ENCODE assay signal across 8 mouse cellular contexts in genomic region chr2:165857395-165857831, GRCm38 (mm10). TPM values are rescaled to one million over a fixed set of nuclear protein-coding genes. Genes with fewer than 3 reads are reported as not detected.
DNase-seq lines count a peak whose midpoint lies in the region; ATAC-seq and TF ChIP-seq lines count a peak whose summit lies in the region.

No protein-coding gene starts in this region.

- no peak for TF ChIP-seq EP300 in heart, postnatal 0 days (IDR thresholded peaks at IDR 0.05; ENCODE audit: low read depth)

- peak overlapping the region; percentile 54 for H3K4me2 ChIP-seq in heart, postnatal 0 days (ENCODE audit: low read depth, low read length)
- peak overlapping the region; percentile 43 for H3K4me2 ChIP-seq in limb, embryonic 12.5 days
- peak overlapping the region; percentile 45 for H3K4me2 ChIP-seq in midbrain, embryonic 15.5 days

- peaks cover 8% of the 10 kb centered on the region; the same call in 1 of the 2 replicates for H3K36me3 ChIP-seq in heart, postnatal 0 days (replicated peaks; ENCODE audit: control insufficient read depth, insufficient read depth, low read length)
- peaks cover 34% of the 10 kb centered on the region for H3K36me3 ChIP-seq in limb, embryonic 12.5 days
- H3K36me3 ChIP-seq in midbrain, embryonic 15.5 days (replicated peaks) = no peaks in the 10 kb centered on the region

- peak overlapping the region; percentile 96 for H3K27ac ChIP-seq in heart, postnatal 0 days (ENCODE audit: low read depth)
- H3K27ac ChIP-seq in limb, embryonic 12.5 days = peak overlapping the region; percentile 96
- H3K27ac ChIP-seq in midbrain, embryonic 15.5 days = peak overlapping the region; percentile 87

- ATAC-seq in heart, postnatal 0 days (ENCODE audit: insufficient read depth, low read depth) = 0 out of 2 replicates have a peak, but pooled peaks have one; percentile 2
- ATAC-seq in limb, embryonic 12.5 days (ENCODE audit: insufficient number of reproducible peaks, insufficient read depth, low FRiP score, low TSS enrichment, low read depth) = peak; percentile 22; the same call in 1 of the 2 replicates
- no peak for ATAC-seq in midbrain, embryonic 15.5 days (replicated peaks)

- WGBS in heart, postnatal 0 days = 28% methylated on average over 4 of the region's 4 CpGs
- 9% methylated on average over 4 of the region's 4 CpGs for WGBS in limb, embryonic 12.5 days
- 7% methylated on average over 4 of the region's 4 CpGs for WGBS in midbrain, embryonic 15.5 days

- peak overlapping the region; percentile 66 for H3K9ac ChIP-seq in heart, postnatal 0 days (replicated peaks; ENCODE audit: low read depth, low read length)
- peak overlapping the region; percentile 47 for H3K9ac ChIP-seq in limb, embryonic 12.5 days (replicated peaks)
- peak overlapping the region; percentile 33; the same call in 1 of the 2 replicates for H3K9ac ChIP-seq in midbrain, embryonic 15.5 days

- no peaks in the 10 kb centered on the region for H3K9me3 ChIP-seq in heart, postnatal 0 days (replicated peaks; ENCODE audit: control insufficient read depth, low read length)
- H3K9me3 ChIP-seq in limb, embryonic 12.5 days = no peaks in the 10 kb centered on the region
- no peaks in the 10 kb centered on the region for H3K9me3 ChIP-seq in midbrain, embryonic 15.5 days

- peak; percentile 57 for DNase-seq in cerebellum, adult 11-12 months
- DNase-seq in cerebellum, postnatal 25 days = no peak
- peak; percentile 51 for DNase-seq in brain, adult 2 months (ENCODE audit: low read depth, low spot score)
- peak; percentile 35 for DNase-seq in heart, postnatal 0 days (ENCODE audit: low spot score)
- DNase-seq in adrenal gland, adult 8-10 months = no peak
- DNase-seq in layer of hippocampus, adult 11-12 months (ENCODE audit: low spot score) = no peak

- peak overlapping the region; percentile 5; the same call in 1 of the 2 replicates for H3K4me3 ChIP-seq in heart, postnatal 0 days (ENCODE audit: low read depth, low read length)
- peak overlapping the region; percentile 5; the same call in 1 of the 2 replicates for H3K4me3 ChIP-seq in limb, embryonic 12.5 days (replicated peaks)
- no peak overlapping the region for H3K4me3 ChIP-seq in midbrain, embryonic 15.5 days

- H3K4me1 ChIP-seq in heart, postnatal 0 days (ENCODE audit: control insufficient read depth, insufficient read depth) = peaks cover 61% of the 10 kb centered on the region
- H3K4me1 ChIP-seq in limb, embryonic 12.5 days (replicated peaks) = peaks cover 68% of the 10 kb centered on the region
- peaks cover 70% of the 10 kb centered on the region for H3K4me1 ChIP-seq in midbrain, embryonic 15.5 days

- no peak for TF ChIP-seq CTCF in heart, postnatal 0 days (IDR thresholded peaks at IDR 0.05; ENCODE audit: low read depth)

- H3K27me3 ChIP-seq in heart, postnatal 0 days (ENCODE audit: control insufficient read depth, insufficient read depth, low read length) = no peaks in the 10 kb centered on the region
- H3K27me3 ChIP-seq in limb, embryonic 12.5 days = no peaks in the 10 kb centered on the region
- no peaks in the 10 kb centered on the region for H3K27me3 ChIP-seq in midbrain, embryonic 15.5 days (replicated peaks)

RNA-seq across cellular contexts. Expression of gene Zmynd8, which starts 41.4 kb away (rescaled TPM):
- total RNA-seq in heart, postnatal 0 days (2014; rRNA removed; ENCODE audit: low replicate concordance) = 19.2 and 48.1 TPM in 2 replicates
- polyA plus RNA-seq in heart, postnatal 0 days (2015; fragmentation: Nextera tagmentation; extraction: Ambion mirVana) = 35.3 and 35.4 TPM in 2 replicates
- 55.3 and 57.0 TPM in 2 replicates for polyA plus RNA-seq in limb, embryonic 12.5 days (2016; fragmentation: Nextera tagmentation; extraction: Ambion mirVana)
- 89.8 and 93.3 TPM in 2 replicates for polyA plus RNA-seq in midbrain, embryonic 15.5 days (2015; fragmentation: Nextera tagmentation; extraction: Ambion mirVana)
- total RNA-seq in adrenal gland, adult 8-10 months (2022) = 10 to 100 TPM; 51.7 to 94.5 (median 70.6) TPM

Comparison
In these comparisons a context has a peak if more than half of its experiments do, and no peak if none do; other contexts are left out.
1. DNase-seq: peak in cerebellum, adult 11-12 months (single experiment), brain, adult 2 months (single experiment) and heart, postnatal 0 days (single experiment); none in cerebellum, postnatal 25 days (0 of 2), adrenal gland, adult 8-10 months (single experiment) and layer of hippocampus, adult 11-12 months (single experiment).
2. Peak in every context shown above with its lines, with median percentiles within 50 percentile points of each other: H3K27ac ChIP-seq, H3K4me2 ChIP-seq and H3K9ac ChIP-seq.